Mouse (Mus musculus) gastrocnemius, postnatal 10 days (tissue): ENCODE measurements around the gene Ncln. TPM values are rescaled to one million over a fixed set of nuclear protein-coding genes. Genes with fewer than 3 reads are reported as not detected.
A peak's percentile ranks its signal among the peaks of the same experiment; 100 is the strongest.
"Not testable (repeated sequence)": the region's sequence is repeated elsewhere in the genome, so short reads cannot be mapped to it uniquely, and the experiment has no call there.

ENCODE experiments used
- DNase-seq: peaks from one replicate; pipeline ENCODE4 v3.0.0; 2021; ENCODE audit warnings: mixed read lengths
- microRNA-seq, 2 experiments: library from miRNA; unstranded; fragments of <30 nt; microRNA quantifications; one replicate each; pipeline ENCODE4 v1.2.0; 2021
- total RNA-seq, 2 experiments: library from RNA; stranded (reverse); gene quantifications; 2 replicates each; pipeline ENCODE4 v1.2.3; 2021

Gene Ncln
- total RNA-seq, 2 experiments from 2014 or later, result 45.9 to 48.2 TPM

DNA sequence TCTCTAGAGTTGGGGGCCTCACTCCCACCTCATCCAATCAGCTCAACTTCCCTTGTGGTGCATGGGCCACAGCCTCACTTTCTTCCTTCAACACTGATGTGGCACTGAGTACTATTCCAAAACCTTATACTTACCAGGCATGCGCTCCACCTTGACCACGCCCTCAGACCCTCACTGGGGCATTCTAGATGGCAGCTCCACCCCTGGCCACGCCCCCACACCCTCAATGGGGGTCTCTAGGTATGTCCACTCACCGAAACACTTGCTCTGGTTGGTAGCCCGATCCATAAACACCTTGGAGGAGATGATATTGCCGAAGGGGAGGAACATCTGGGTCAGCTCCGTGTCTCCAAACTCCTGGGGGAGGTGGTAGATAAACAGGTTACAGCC lies 33.8 kb downstream of the Ncln start:
- DNase-seq, result peak; percentile 4

DNA sequence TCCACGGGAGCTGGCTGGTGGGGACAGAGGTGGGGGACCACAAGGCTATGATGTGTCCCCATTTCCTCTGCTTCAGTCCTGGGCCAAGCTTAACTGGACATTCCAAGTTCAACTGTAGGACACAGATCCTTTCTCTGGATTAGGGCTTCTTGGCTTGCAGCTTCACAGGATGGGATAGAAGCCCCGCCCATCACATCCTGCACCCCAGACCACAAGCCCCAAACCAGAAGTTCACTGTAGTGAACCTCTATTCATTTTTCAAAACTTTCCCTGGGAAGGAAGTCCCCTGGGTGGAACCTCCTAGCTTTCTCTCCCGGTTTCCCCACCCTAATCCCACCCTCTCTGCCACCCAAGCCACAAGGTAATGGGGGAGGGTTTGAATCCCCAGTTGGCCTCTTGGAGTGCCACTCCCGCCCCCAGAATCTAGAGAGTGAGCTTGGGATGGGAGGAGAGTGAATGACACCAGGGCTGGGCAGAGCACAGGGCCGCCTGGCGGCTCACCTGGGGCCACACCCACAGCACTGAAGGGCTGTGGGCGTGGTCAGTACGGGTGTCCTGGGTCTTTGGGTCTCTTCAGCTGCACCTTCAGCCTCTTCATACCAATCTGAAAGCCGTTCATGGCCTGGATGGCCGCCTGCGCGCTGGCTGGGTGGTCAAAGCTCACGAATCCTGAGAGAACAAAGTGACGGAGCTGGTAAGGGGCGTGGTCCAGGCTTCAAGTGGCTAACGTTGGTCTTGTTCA lies 34.3 kb downstream of the Ncln start:
- peak; percentile 4 for DNase-seq

DNA sequence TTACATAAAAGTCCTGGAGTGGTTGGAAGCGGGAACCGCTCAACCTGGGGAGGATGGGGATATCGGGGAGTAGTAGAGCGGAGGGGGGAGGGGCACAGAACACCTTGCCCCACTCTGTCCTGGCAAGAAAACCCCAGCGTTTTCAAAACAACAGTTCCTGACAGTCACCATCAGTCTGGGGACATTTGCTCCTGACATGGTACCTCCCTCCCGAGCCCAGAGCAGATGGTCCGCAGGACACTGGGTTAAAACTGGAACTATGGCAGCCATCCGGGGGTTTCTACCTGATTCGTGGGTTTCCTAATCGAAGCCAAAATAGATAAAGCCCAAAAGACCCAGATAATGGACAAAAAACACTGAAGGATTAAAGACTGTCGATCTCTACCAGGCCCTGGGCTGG lies 35.2 kb downstream of the Ncln start:
- DNase-seq, result no peak

DNA sequence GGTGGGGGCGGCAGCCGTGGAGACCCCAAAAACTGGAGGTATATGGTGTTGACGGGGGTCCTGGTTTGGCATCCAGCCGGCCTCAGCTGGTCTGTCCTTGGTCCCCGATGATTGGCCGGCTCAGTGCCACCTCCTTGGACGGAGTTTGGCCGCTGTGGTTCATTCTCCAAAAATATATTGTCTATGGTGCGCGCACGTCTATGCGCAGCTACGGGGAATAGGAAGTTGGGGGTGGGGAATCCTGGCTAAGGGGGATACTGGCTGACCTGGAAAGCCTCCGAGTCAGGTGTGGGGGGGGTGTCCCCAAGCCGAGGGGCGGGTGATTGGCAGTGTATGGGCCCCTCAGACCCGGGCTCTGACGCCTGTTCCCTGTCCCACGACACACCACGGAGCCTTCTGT lies 35.7 kb downstream of the Ncln start:
- peak; percentile 6 for DNase-seq

DNA sequence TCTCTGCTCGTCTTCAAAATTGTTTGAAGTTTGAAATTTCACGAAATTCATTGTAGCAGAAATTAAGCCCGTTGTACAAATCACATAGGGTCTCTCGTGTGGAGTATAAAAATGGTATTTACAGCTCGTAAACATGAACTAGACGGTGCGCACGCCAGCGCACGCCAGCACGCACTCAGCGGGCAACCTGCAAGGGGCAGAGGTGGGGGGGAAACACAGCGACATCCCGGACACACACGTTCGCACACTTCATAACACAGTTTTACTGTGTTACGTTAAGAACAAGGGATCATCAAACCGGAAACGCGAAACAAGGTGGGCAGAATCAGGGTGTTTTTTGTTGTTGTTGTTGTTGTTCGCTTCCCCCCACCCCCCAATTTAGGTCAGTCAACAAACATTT lies 36.8 kb downstream of the Ncln start:
- DNase-seq, result no peak

DNA sequence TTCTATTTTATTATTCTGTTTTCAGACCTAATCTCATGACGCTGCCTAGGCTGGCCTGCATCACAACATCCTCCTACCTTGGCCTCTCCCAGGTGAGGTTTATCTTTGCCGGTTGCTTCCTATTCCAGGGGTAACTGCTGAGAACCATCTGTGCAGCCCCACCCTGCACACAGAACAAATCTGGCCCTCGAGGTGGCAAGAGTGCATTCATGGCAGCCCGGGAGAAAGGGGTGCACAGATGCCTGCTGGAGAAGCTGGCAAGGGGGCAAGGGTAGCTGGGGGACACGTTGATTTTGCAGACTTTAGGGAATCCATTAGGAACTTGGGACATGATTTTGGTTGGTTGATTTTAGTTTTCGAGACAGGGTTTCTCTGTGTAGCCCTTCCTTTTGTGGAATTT lies 37.9 kb downstream of the Ncln start:
- DNase-seq, result no peak

DNA sequence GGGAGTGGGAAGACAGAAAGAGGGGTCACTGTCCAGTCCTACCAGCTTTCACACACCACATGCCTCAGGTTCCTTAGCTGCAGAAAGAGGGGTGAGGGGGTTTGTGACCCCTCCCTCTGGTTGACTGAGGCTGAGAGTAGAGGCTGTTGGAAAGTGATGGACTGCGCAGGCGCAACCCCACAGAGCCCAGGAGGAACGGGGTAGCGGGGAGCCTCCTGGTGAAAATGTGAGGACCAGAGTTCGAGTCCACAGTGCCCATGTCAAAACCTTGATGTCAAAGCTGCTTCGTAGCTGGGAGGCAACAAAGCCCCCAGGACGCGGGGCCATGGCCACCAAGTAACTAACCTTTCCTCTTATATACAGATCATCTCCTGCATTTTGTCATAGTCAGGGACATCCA lies 38.6 kb downstream of the Ncln start:
- DNase-seq, result peak; percentile 1

DNA sequence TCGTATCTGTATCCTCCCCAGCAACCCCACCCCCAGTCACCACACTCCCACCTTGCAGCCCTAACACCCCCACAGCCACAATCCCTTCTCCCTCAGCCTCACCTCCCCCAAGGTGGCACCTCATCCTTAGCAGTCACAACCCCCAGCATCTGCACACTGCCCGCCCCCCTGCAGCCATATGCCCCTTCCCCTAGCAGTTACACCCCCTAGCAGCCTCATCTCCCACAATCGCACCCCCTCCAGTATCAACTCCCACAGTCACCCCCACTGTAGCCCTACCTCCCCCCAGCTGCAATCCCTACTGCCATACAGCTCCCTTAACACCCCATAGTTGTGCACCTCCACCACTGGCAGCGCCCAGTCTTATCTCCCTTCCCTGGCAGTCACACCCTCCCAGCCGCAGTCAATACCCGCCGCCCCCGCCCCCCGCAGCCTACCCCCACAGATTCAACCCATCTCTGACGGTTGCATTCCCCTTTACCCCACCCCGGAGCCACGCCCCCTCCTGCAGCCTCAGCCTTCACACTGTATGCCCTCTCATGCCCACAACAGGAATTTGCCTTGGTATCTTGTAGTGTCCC lies 39.1 kb downstream of the Ncln start:
- DNase-seq, result peak; percentile 3

DNA sequence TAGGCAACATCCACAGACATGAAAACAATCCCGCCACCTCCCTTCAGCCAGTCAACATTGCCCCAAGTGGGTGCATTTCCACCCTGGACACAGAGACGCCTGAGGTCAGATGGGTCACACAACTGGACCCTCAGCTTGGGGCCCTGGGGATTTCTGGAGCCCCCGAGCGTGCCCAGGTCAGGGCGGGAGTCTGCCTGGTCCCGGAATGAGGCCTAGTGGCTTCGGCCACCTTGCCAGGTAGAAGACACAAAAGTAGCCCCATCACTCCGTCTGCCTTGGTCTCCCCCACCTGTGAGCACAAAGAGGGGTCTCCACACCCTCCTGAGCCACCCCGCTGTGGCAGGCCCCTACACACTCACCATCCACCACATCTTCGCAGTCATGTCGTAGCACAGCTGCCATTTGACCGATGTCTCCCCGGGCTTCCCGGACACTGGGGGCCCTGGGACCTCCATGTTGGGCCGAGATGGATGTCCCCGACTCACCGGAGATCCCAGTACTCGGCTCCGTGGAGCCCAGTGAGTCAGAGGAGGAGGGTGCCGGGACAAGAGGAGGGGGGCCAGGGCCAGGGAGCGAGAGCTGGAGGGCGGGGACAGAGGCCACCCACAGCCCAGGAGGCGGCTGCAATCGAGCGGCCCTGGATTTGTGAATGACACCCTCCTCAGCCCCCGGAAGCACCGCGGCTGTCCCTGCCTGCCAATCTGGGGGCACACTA lies 40.9 kb downstream of the Ncln start, which contains the start of gene Nfic:
Gene Nfic (minus strand): TSS at position 455 of the 715 bp plus-strand sequence.
- DNase-seq, result peak; percentile 9

DNA sequence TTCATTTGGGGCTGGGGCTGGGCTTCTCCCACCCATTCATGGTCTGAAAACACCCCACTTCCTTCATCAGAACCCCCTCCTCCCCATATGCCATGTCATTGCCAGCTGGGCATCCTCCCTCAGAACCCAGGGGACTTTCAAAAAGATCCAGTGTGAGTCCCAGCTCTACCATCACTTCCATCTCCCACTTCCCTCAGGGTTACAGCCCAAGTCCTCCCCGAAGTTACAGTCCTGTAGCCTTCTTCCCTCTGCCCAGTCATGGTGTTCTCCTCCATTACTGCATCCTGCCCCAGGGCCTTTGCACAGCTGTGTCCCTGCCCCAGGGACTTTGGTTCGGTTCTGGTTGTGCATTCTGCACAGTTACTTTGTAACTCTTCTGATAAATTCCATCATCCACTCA lies 42.1 kb downstream of the Ncln start:
- peak; percentile 2 for DNase-seq

DNA sequence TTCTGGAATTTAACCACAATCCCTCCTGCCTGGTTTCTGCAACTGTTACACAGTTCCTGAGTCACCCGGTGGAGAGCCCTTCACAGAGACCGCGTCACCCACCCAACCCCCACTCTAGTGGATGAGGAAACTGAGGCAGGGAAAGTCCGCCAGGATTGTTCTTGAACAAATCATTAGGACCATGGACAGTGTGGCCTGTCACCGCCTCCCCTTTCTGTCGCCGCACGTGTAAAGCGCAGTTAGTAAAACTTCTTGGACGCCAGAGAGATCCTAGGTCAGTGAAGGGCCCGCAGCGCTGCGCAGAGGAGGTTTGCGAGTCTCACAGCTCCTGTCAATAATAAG lies 43.3 kb downstream of the Ncln start:
- peak; percentile 7 for DNase-seq

DNA sequence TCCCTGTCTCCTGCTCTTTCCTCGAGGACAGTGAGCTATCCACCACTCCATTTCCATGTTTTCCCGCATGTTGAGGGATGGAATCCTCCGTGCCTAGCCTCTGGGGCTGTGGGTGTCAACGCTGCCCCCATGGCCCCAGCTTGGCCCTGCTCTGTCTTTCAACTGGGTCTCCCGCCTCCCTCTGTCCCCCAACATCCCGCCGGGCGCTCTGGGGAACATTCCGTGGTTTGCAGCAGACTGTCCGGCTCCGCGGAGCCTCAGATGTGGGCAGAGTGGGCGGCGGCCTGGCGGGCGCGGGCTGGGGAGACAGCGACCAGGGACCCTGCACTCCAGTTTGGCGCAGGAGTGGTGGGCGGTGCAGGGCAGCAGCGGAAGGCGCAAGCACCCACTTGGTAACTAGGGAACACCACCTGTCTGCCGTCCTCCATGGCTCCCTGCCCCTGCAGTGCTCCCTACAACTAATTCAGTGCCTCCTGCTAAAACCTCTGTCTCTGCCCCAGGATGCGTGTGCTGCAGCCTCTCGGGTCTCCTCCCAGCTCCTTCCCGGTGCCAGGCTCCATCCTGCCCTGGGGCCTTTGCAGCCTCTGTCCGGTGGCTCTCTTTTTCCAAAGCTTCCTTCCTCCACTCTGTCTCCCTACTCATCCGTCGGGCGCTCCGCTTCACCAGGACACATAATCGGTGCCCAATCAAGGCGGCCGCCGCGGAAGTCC lies 43.8 kb downstream of the Ncln start:
- peak; percentile 11 for DNase-seq

DNA sequence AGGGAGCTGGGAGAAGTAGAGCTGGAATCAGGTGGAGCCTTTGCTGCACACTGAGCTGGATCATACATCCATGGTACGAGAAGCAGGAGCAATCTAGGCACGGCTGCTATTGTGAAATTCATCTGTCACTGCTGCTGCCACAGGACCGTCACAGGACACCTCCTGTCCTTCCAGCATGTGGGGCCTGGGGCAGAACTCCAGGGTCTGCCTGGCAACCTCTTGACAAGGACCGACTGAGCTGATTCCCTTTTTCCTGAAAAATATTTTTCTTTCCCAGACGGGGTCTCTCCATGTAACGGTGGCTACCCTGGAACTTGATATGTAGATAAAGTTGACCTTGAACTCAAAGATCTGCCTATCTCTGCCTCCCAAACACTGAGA lies 44.8 kb downstream of the Ncln start:
- no peak for DNase-seq

DNA sequence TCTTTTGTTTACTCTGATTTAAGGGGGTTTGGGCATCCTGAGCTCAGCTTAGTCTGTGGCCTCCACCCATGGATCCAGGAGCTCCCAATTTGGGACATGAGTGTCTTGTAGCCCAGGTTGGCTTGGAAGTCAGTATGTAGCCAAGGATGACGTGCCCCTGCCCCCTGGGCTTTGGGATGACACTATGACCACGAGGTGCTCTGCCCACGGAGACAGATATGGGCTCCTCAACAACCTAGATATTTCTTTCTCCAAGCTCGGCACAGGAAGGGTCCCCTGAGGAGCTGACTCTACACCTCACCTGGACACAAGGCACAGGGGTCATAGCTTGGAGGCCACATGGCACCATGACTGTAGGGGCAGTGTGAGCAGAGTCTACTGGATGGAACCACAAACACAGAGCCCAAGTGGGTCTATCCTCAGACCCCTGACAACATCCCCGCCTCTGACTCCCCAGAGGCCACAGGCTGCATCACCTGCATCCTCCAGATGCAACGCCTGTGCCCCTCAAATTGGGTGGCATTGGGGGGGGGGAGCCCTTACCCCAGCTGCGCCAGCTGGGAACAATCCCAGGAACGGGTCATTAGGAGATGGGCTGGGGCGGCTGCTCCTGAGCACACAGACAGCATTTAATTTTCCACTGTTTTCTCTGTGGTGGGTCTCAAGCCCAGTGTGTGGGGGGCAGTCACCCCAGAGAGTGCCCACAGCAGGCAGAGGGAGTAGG lies 45.4 kb downstream of the Ncln start:
- DNase-seq, result peak; percentile 4

DNA sequence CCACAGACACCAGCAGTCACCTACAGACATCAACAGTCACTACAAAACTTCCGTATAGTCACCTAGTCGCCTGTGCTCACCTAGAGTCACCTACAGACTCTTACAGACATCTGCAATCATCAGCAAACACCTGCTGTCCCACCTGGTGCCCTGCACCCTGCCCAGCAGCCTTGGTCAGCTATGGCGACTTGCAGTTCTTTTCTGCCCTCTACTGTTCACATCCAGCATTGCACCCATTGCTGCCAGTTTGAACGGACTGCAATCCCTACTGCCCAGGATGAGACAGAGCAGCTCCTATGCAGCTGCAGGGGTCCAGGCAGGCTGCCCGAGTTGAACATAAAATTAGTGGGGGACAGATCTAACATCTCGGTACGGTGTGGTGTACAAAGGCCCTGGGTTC lies 46.1 kb downstream of the Ncln start:
- peak; percentile 87 for DNase-seq

DNA sequence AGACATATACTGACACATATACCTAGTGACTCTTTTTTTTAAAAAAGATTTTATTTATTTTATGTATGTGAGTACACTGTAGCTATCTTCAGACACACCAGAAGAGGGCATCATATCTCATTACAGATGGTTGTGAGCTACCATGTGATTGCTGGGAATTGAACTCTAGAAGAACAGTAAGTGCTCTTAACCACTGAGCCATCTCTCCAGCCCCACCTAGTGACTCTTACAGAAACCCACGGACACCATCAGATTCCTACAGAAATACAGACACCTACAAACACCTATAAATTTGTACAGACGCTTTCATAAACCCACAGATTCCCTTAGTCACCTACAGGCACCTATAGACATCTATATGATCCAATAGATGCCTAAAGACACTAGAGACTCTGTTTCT lies 50.7 kb downstream of the Ncln start:
- DNase-seq, result not testable (repeated sequence)

DNA sequence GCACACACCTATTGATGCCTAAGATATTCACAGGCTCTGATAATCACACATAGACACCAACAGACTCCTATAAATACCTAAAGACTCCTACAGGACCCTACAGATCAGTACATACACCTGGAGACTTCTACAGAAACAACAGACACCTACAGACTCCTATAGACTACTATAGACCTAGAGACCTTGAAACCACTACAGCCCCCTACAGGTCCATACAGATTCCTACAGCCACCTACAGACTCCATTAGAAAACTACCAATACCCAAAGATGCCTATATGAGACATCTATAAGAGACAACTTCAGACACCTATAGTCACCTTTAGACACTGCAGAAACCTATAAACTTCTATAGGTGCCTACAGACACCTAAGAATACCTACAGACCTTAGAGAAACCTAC lies 55.2 kb downstream of the Ncln start:
- no peak for DNase-seq

Small RNAs within 50 kb of the gene (microRNA-seq; reads per million reads assigned to microRNA genes)
- gene Gm25595, result 0 reads per million in 2 experiments

Other genes starting within 250 kb of the Ncln start
- gene Matk, start 243.5 kb downstream of the Ncln start, total RNA-seq, result 1 to 10 TPM in 1 of 2 experiments, under 1 TPM in 1; 0.70 to 1.3 TPM
- gene Mrpl54, start 229.5 kb downstream of the Ncln start, total RNA-seq, result 100 to 1,000 TPM in 1 of 2 experiments, 10 to 100 TPM in 1; 93.7 to 108 TPM
- gene Apba3, start 229.4 kb downstream of the Ncln start, total RNA-seq, result 10 to 100 TPM; 61.6 to 63.5 TPM
- gene Tjp3, start 204.8 kb downstream of the Ncln start, total RNA-seq, result under 1 TPM; 0.14 to 0.36 TPM
- gene Pip5k1c, start 203.4 kb downstream of the Ncln start, total RNA-seq, result 10 to 100 TPM; 24.0 to 30.8 TPM
- 10 to 100 TPM; 11.0 to 14.5 TPM for gene Cactin, start 175.3 kb downstream of the Ncln start, total RNA-seq
- gene Tbxa2r, start 167.7 kb downstream of the Ncln start, total RNA-seq, result 1 to 10 TPM; 2.3 to 3.8 TPM
- gene Gipc3, start 153.1 kb downstream of the Ncln start, total RNA-seq, result 1 to 10 TPM in 1 of 2 experiments, under 1 TPM in 1; 0.96 to 1.3 TPM
- gene Hmg20b, start 145.9 kb downstream of the Ncln start, total RNA-seq, result 10 to 100 TPM; 26.8 to 41.9 TPM
- 1 to 10 TPM; 4.5 to 7.5 TPM for gene Mfsd12, start 138.9 kb downstream of the Ncln start, total RNA-seq
- 1 to 10 TPM in 1 of 2 experiments, under 1 TPM in 1; 0.85 to 1.4 TPM for gene 4930404N11Rik, start 130.6 kb downstream of the Ncln start, total RNA-seq
- 10 to 100 TPM; 17.6 to 24.1 TPM for gene Fzr1, start 117.9 kb downstream of the Ncln start, total RNA-seq
- 10 to 100 TPM; 40.3 to 46.7 TPM for gene Dohh, start 112.0 kb downstream of the Ncln start, total RNA-seq
- gene Gm48551, start 111.9 kb downstream of the Ncln start, total RNA-seq, result under 1 TPM; 0.40 to 0.45 TPM
- 1 to 10 TPM in 1 of 2 experiments, under 1 TPM in 1; 0.33 to 2.0 TPM for gene Gm48552, start 107.4 kb downstream of the Ncln start, total RNA-seq
- under 1 TPM in 1 of 2 experiments, not detected in 1; 0.65 TPM for gene Smim24, start 103.3 kb downstream of the Ncln start, total RNA-seq
- 100 to 1,000 TPM; 329 to 332 TPM for gene Nfic, start 40.8 kb downstream of the Ncln start, total RNA-seq
- under 1 TPM; 0.38 to 0.99 TPM for gene Celf5, start 13.7 kb downstream of the Ncln start, total RNA-seq
- under 1 TPM; 0.56 to 0.61 TPM for gene S1pr4, start 3.7 kb upstream of the Ncln start, total RNA-seq
- gene Gna15, start 27.8 kb upstream of the Ncln start, total RNA-seq, result under 1 TPM; 0.47 to 0.77 TPM
- 10 to 100 TPM; 40.6 to 44.8 TPM for gene Gna11, start 48.8 kb upstream of the Ncln start, total RNA-seq
- gene Aes, start 63.1 kb upstream of the Ncln start, total RNA-seq, result 100 to 1,000 TPM; 614 to 667 TPM
- gene Tle2, start 78.2 kb upstream of the Ncln start, total RNA-seq, result 1 to 10 TPM; 4.4 to 9.4 TPM
- gene Tle6, start 104.7 kb upstream of the Ncln start, total RNA-seq, result 1 to 10 TPM; 2.2 to 3.1 TPM
- gene BC025920, start 109.9 kb upstream of the Ncln start, total RNA-seq, result 1 to 10 TPM; 1.6 to 1.8 TPM
- 1 to 10 TPM; 7.3 to 9.7 TPM for gene Sirt6, start 131.4 kb upstream of the Ncln start, total RNA-seq
- gene Ankrd24, start 132.1 kb upstream of the Ncln start, total RNA-seq, result 10 to 100 TPM; 13.0 to 18.4 TPM
- gene Gm10778, start 152.7 kb upstream of the Ncln start, total RNA-seq, result 1 to 10 TPM; 1.7 to 2.2 TPM
- 1 to 10 TPM; 5.0 to 7.7 TPM for gene Zfp433, start 208.4 kb upstream of the Ncln start, total RNA-seq